Mouse (Mus musculus) MEL (cell line): ENCODE measurements around the gene Pip5k1c.

Source experiments
- CTCF ChIP-seq, 3 experiments: IDR thresholded peaks in 2 of 3; conservative IDR thresholded peaks in 1 of 3; 2 replicates each; pipeline ENCODE4 v1.5.1; 2011 to 2012; ENCODE audit warnings: low read length in 3 of 3, low read depth in 2 of 3, mild to moderate bottlenecking in 2 of 3, improper control_type of control experiment in 1 of 3, inconsistent platforms in 1 of 3, mixed read lengths in 1 of 3, moderate library complexity in 1 of 3; ENCODE audit not compliant: control insufficient read depth in 1 of 3, insufficient read depth in 1 of 3, poor library complexity in 1 of 3, severe bottlenecking in 1 of 3
- GATA1 ChIP-seq: IDR thresholded peaks from 2 replicates; pipeline ENCODE4 v1.6.1; 2011; ENCODE audit warnings: low read depth, low read length, improper control_type of control experiment
- ZNF384 ChIP-seq: IDR thresholded peaks from 2 replicates; pipeline ENCODE4 v1.6.1; 2012; ENCODE audit warnings: low read depth, mild to moderate bottlenecking, inconsistent platforms, low read length, improper control_type of control experiment

- TF ChIP-seq ZNF384 (no peak), GATA1 (no peak), CTCF (IDR thresholded peaks at IDR 0.05 in 2 of 3, conservative IDR thresholded peaks at IDR 0.05 in 1 of 3; ENCODE audit: control insufficient read depth in 1 of 3, insufficient read depth in 1 of 3, low read depth in 2 of 3, low read length in 3 of 3, poor library complexity in 1 of 3, severe bottlenecking in 1 of 3) (no peak)
Measured at GRCm38 (mm10) chr10:81299585-81300351, 7.0 kb downstream of the Pip5k1c start.
